Mouse (Mus musculus) gastrocnemius, postnatal 4 days (tissue): ENCODE results near the gene Prkca. TPM values are rescaled to one million over a fixed set of nuclear protein-coding genes. Genes with fewer than 3 reads are reported as not detected.

ENCODE experiments used
- DNase-seq, 2 experiments: peaks; one replicate each; pipeline ENCODE4 v3.0.0; 2021 to 2022; ENCODE audit warnings: low spot score in 2 of 2, mixed read lengths in 2 of 2
- microRNA-seq: library from miRNA; unstranded; fragments of <30 nt; microRNA quantifications from one replicate; pipeline ENCODE4 v1.2.0, GENCODE M21; 2021
- total RNA-seq, 2 experiments: library from RNA; stranded (reverse); gene quantifications; 2 replicates each; pipeline ENCODE4 v1.2.3; 2021

Gene Prkca
- total RNA-seq, 2 experiments from 2014 or later: 41.0 to 46.1 TPM

DNA sequence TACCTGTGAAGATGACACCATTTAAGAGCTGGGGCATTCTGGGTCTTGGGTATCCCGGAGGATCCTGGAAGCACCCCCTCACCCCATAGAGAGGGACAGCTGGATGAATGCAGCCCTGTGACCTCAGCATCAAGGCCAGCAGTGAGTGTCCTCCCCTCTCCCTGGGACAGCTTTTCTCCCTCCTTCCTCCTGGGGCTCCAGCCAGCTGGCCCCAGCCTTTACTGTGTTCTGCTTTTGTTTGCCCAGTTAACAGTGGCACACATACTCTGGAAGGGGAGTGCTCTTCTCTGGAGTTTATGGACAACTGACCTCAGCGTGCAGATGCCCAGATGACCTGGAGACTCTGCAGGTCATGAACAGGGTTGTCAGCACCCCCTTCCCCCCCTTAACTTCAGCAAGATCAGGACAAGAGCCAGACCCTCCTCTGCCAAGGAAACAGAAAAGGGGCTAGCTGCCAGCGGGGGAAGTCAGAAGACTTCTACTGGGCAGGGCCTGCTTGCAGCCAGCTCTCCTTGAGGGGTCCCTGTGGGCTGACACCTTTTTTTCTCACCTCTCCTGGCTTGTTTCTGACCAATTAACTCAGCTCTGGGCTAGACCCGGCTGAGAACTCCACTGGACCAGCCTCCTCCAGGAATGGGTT, 439.6 kb downstream of the Prkca start:
- DNase-seq: no peak

DNA sequence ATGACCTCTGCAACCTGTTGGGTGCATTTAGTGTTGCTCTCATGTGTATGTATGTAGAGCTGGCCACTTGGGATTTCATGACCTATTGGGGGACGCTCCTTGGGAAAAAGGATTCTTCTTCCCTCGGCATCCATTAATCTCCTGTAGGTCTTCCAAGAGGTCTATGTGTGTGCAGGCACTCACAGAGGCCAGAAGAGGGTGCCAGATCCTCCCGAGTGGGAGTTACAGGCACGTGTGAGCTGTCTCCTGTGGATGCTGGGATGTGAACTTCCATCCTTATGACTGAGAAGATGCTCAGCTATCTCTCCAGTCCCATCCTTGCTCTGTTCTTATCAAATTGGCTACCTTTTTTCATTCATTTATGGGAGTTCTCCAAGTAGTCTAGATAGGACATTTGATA, 443.3 kb downstream of the Prkca start:
- no peak for DNase-seq

DNA sequence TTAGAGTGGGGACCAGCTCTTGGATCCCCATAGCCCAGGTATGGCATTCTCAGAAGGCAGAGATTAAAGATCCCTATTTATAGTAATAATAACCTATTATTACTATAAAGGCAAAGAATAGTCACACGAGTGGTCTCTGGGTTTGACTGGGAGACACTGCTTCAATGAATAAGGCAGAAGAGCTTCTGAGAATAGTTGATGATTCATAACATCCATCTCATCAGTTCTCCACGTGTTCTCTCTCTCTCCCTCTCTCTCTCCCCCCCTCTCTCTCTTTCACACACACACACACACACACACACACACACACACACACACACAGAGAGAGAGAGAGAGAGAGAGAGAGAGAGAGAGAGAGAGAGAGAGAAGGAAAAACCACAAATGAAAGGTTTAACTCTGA, 445.0 kb downstream of the Prkca start:
- no peak for DNase-seq

DNA sequence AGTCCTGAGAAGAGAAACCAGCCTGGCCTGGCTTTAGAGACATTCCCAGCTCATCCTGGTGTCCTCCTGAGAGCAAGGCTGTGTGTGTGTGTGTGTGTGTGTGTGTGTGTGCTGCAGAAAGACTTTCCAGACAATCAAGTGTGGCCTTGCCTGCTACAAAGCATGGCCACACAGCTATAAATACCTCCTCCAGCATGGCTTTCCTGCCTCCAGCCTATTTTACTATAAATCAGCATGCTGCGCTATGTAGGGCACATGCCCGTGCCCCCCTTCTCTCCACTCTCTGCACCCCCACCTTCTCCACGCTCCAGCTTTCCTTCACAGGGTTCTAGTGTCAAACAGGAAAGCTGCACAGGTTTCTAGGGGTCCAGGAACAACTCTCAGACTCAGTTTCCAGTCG, 448.1 kb downstream of the Prkca start:
- no peak for DNase-seq

DNA sequence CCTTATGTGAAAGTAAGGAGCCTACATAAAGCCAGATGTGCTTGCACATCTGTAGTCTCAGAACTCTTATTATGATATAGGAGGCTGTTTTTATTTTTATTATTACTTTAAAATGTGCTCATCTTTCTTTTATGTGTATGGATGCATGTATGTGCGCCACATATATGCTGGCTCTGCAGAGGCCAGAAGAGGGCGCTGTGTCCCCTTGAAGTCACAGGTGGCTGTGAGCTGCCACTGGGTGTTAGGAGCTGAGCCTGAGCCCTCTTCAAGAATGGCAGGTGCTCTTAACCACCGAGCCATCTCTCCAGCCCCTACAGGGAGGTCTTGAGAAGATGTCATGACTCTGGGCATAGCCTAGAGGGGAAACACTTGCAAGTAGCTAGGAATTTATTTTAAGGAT, 452.4 kb downstream of the Prkca start:
- no peak for DNase-seq

DNA sequence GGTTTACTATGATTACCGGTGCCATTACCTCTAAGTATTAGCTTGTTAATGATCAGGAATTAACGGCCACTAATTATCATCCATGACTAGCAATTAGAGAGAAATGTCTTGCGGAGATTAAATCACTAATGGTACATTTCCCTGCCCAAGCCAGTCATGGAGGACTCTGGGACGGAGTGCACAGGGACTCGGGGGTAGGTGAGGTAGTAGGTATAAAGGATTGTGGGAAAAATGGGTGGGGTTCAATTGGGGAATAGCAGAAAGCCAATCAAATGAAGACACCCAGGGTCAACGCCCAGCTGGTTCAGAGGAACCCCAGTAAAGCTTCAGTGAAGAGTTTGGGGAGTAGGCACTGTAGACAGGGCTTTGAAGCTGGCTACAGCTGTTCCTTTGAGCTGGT, 456.4 kb downstream of the Prkca start:
- no peak for DNase-seq

Small RNA genes lying within 50 kb of the gene (microRNA-seq; reads per million reads assigned to microRNA genes)
- not detected for gene Mir7223

Other genes with a start within 250 kb of the Prkca start
- gene Apoh, start 574 bp downstream of the Prkca start, total RNA-seq: 1 to 10 TPM; 1.4 to 8.0 TPM
- gene Cep112, start 81.3 kb upstream of the Prkca start, total RNA-seq: 10 to 100 TPM; 20.0 to 21.3 TPM